Mouse (Mus musculus): ENCODE data around the gene Nodal.

GRCm38 (mm10) chr10:61428416-61428815 is 10.6 kb downstream of the Nodal start:
- TF ChIP-seq CTCF (IDR thresholded peaks at IDR 0.05; ENCODE audit: borderline replicate concordance, insufficient read depth, low read length) (no peak), POLR2A (IDR thresholded peaks at IDR 0.05; ENCODE audit: low read depth, low read length) (no peak)

All from embryonic fibroblast, embryonic 13.5 days (primary cell).